Mouse (Mus musculus) MEL (cell line): ENCODE measurements around the gene Ly6c1.
"Not testable (repeated sequence)": the region's sequence is repeated elsewhere in the genome, so short reads cannot be mapped to it uniquely, and the experiment has no call there.

Source experiments
- CTCF ChIP-seq, 3 experiments: IDR thresholded peaks in 2 of 3; conservative IDR thresholded peaks in 1 of 3; 2 replicates each; pipeline ENCODE4 v1.5.1; 2011 to 2012; ENCODE audit warnings: low read length in 3 of 3, low read depth in 2 of 3, mild to moderate bottlenecking in 2 of 3, improper control_type of control experiment in 1 of 3, inconsistent platforms in 1 of 3, mixed read lengths in 1 of 3, moderate library complexity in 1 of 3; ENCODE audit not compliant: control insufficient read depth in 1 of 3, insufficient read depth in 1 of 3, poor library complexity in 1 of 3, severe bottlenecking in 1 of 3
- E2F4 ChIP-seq: IDR thresholded peaks from 2 replicates; pipeline ENCODE4 v1.6.1; 2011; ENCODE audit warnings: low read depth, low read length, improper control_type of control experiment, borderline replicate concordance
- EP300 ChIP-seq, 2 experiments: IDR thresholded peaks; 2 replicates each; pipeline ENCODE4 v1.6.1; 2011; ENCODE audit warnings: improper control_type of control experiment in 2 of 2, low read length in 2 of 2, low read depth in 1 of 2, mild to moderate bottlenecking in 1 of 2
- GATA1 ChIP-seq: IDR thresholded peaks from 2 replicates; pipeline ENCODE4 v1.6.1; 2011; ENCODE audit warnings: low read depth, low read length, improper control_type of control experiment
- NRF1 ChIP-seq: IDR thresholded peaks from 2 replicates; pipeline ENCODE4 v1.6.1; 2014; ENCODE audit warnings: low read depth, mild to moderate bottlenecking, inconsistent platforms, low read length, improper control_type of control experiment, moderate library complexity; ENCODE audit not compliant: poor library complexity, insufficient read depth, severe bottlenecking
- POLR2A ChIP-seq, 2 experiments: IDR thresholded peaks; 2 replicates each; pipeline ENCODE4 v1.6.1; 2011 to 2012; ENCODE audit warnings: low read length in 2 of 2, mild to moderate bottlenecking in 2 of 2, control low read depth in 1 of 2, improper control_type of control experiment in 1 of 2, low read depth in 1 of 2, moderate library complexity in 1 of 2; ENCODE audit not compliant: control insufficient read depth in 1 of 2, insufficient read depth in 1 of 2, poor library complexity in 1 of 2
- TAL1 ChIP-seq: IDR thresholded peaks from 2 replicates; pipeline ENCODE4 v1.6.1; 2012; ENCODE audit warnings: mild to moderate bottlenecking, inconsistent platforms, low read length, moderate library complexity, mixed read lengths

GRCm38 (mm10) chr15:75021020-75021759 lies 27.4 kb downstream of the Ly6c1 start:
- not testable (repeated sequence) for TF ChIP-seq CTCF (IDR thresholded peaks at IDR 0.05 in 2 of 3, conservative IDR thresholded peaks at IDR 0.05 in 1 of 3; ENCODE audit: control insufficient read depth in 1 of 3, insufficient read depth in 1 of 3, low read depth in 2 of 3, low read length in 3 of 3, poor library complexity in 1 of 3, severe bottlenecking in 1 of 3); GATA1; EP300 (IDR thresholded peaks at IDR 0.05; ENCODE audit: low read depth in 1 of 2, low read length in 2 of 2); E2F4; TAL1; POLR2A (IDR thresholded peaks at IDR 0.05; ENCODE audit: control insufficient read depth in 1 of 2, insufficient read depth in 1 of 2, low read depth in 1 of 2, low read length in 2 of 2, poor library complexity in 1 of 2); NRF1
